Mouse (Mus musculus) erythroblast, embryonic 14.5 days (primary cell): Measurements from ENCODE around the gene Dst.

Source experiments
- GATA1 ChIP-seq: IDR thresholded peaks from 2 replicates; pipeline ENCODE4 v1.6.1; 2012; ENCODE audit warnings: low read length, inconsistent platforms, mixed read lengths
- TAL1 ChIP-seq: IDR thresholded peaks from 3 replicates; pipeline ENCODE4 v1.6.1; 2012; ENCODE audit warnings: low read length, inconsistent platforms, mixed read lengths

DNA sequence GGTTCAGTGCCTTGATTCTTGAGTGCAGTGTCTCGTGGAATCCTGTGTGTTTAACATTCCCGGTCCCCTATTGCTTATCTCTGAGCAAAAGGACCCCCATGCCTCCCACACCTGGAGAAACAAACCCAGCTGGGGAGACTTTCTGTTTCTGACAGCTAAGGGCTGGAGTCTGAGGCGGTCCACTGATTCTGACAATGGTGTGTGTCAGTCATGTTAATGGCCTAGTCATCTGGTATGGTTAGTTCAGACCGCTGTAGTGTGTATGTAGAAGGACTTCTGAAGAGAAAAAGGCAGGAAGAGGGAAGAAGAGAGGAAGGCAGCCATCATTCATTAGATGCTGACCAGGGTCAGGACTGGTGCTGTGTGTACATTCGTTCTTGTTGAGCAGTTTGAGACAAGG, 125.0 kb downstream of the Dst start:
- TF ChIP-seq TAL1: no peak
- TF ChIP-seq GATA1: no peak
